Mouse (Mus musculus) bone marrow macrophage, adult 2 months (primary cell): ENCODE measurements around the gene Skiv2l.

Source experiments
- CTCF ChIP-seq: IDR thresholded peaks from 2 replicates; pipeline ENCODE4 v1.5.1; 2012; ENCODE audit warnings: low read depth, mild to moderate bottlenecking, low read length, moderate library complexity
- POLR2A ChIP-seq: IDR thresholded peaks from 2 replicates; pipeline ENCODE4 v1.6.1; 2012; ENCODE audit warnings: mild to moderate bottlenecking, low read depth, low read length, borderline replicate concordance

DNA sequence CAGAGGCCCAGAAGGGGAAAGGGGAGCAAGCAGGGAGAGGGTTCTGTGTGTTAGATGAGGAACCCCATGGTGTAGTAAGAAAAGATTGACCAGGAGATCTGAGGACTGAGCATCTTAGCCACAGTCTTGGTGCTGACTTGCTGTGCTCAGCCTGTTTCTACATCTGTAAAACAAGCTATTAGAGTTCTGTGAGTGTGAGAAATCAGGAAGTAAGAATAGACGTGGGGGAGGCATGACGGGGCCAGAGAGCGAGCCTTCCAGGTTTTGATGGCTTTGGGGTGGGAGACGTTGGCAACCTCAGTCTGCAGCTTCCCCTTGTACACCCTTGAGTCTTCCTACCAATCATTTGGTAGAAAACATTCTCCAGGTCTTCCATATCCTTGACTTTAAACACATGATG is 8.7 kb upstream of the Skiv2l start:
- TF ChIP-seq CTCF (no peak), POLR2A (no peak)
